Mouse (Mus musculus) CD4-positive naive resting alpha-beta T cell, adult 76 days (primary cell): ENCODE results near the gene Gm10408. TPM values are rescaled to one million over a fixed set of nuclear protein-coding genes. Genes with fewer than 3 reads are reported as not detected.

Experiments used
- total RNA-seq: library from RNA; stranded (reverse); gene quantifications from one replicate; pipeline ENCODE4 v1.2.4, GENCODE M21; 2023

Gene Gm10408
- not detected for total RNA-seq

DNA sequence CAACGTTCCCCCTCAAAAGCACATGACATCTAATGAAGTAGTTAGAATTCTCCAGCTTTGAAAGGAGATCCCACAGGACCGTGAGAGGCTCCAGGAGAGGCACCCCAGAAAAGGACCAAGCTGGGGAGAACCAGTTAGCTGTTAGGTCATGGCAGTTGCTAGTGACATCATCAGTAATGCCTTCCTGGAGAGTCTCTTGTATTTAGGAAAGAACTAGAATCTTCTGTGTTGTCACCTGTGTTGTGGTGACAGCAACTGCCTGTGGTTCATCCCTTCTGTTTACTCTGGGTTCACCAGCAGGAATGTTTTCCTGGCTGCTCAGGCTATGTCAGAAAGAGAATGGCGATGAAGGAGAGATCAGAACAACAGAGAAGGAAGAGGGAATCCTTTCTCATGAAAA, at the start of gene Gm10408:
Gene Gm10408 (plus strand): TSS at position 301 of the 400 bp plus-strand sequence.

GRCm38 (mm10) chr14:3412314-3412713, 36.9 kb upstream of the Gm10408 start, which contains the start of gene Gm10409:
TSS of gene Gm10409 (plus strand) at chr14:3412614.

GRCm38 (mm10) chr14:3427803-3428202, 21.4 kb upstream of the Gm10408 start, which contains the start of gene Gm3005:
TSS of gene Gm3005 (plus strand) at chr14:3428103.

Other genes with a start within 250 kb of the Gm10408 start
- not detected for gene D830030K20Rik, start 240.9 kb upstream of the Gm10408 start, total RNA-seq
- gene Gm2956, start 116.8 kb upstream of the Gm10408 start, total RNA-seq, result not detected
- gene Gm10413, start 54.3 kb upstream of the Gm10408 start, total RNA-seq, result not detected
- gene Gm10409, start 36.8 kb upstream of the Gm10408 start, total RNA-seq, result not detected
- gene Gm3005, start 21.3 kb upstream of the Gm10408 start, total RNA-seq, result not detected
- gene Gm3012, start 185.1 kb downstream of the Gm10408 start, total RNA-seq, result not detected
- not detected for gene Gm3020, start 202.7 kb downstream of the Gm10408 start, total RNA-seq
- not detected for gene Gm3043, start 239.4 kb downstream of the Gm10408 start, total RNA-seq